Mouse (Mus musculus) CH12.LX (cell line): ENCODE data around the gene Mapk8ip1. TPM values are rescaled to one million over a fixed set of nuclear protein-coding genes. Genes with fewer than 3 reads are reported as not detected.

Experiments
- DNase-seq: peaks from one replicate; pipeline ENCODE4 v3.0.0-alpha.2; 2013; ENCODE audit errors: extremely low read depth
- H3K27ac ChIP-seq: 2 replicates; pipeline ENCODE4 v1.5.1; 2012; ENCODE audit warnings: low read depth, mild to moderate bottlenecking, control low read depth, moderate library complexity; ENCODE audit not compliant: insufficient read depth
- H3K27me3 ChIP-seq: replicated peaks from 2 replicates; pipeline ENCODE3; 2012; ENCODE audit warnings: inconsistent platforms
- H3K36me3 ChIP-seq, 2 experiments: replicated peaks in 1 of 2; 2 replicates each; pipeline versions ENCODE3 to v1.6.1; 2012; ENCODE audit warnings: inconsistent platforms in 1 of 2, low read length in 1 of 2, mild to moderate bottlenecking in 1 of 2, mixed read lengths in 1 of 2, moderate library complexity in 1 of 2; ENCODE audit not compliant: control insufficient read depth in 1 of 2, insufficient read depth in 1 of 2
- H3K4me1 ChIP-seq, 2 experiments: 2 replicates each; pipeline ENCODE4 v1.6.1; 2012; ENCODE audit warnings: inconsistent platforms in 1 of 2, moderate library complexity in 1 of 2; ENCODE audit not compliant: insufficient read depth in 2 of 2, control insufficient read depth in 1 of 2
- H3K4me2 ChIP-seq: 2 replicates; pipeline ENCODE4 v1.6.1; 2012; ENCODE audit warnings: low read depth, mild to moderate bottlenecking, control low read depth; ENCODE audit not compliant: poor library complexity, insufficient read depth, severe bottlenecking
- H3K4me3 ChIP-seq, 3 experiments: fragments of 150-350 bp in 1 of 3; sonication (generic) in 1 of 3; replicated peaks in 1 of 3; 2 replicates each; pipeline versions ENCODE3 to v1.5.1; 2011 to 2012; ENCODE audit warnings: low read depth in 2 of 3, low read length in 2 of 3, mild to moderate bottlenecking in 2 of 3, moderate library complexity in 2 of 3, control low read depth in 1 of 3, improper control_type of control experiment in 1 of 3, inconsistent platforms in 1 of 3, mixed read lengths in 1 of 3; ENCODE audit not compliant: poor library complexity in 1 of 3
- H3K79me2 ChIP-seq: replicated peaks from 2 replicates; pipeline ENCODE4 v1.6.1; 2012; ENCODE audit warnings: mild to moderate bottlenecking, moderate library complexity; ENCODE audit not compliant: control insufficient read depth, poor library complexity, insufficient read depth, severe bottlenecking; ENCODE audit errors: extremely low read depth
- H3K9ac ChIP-seq: 2 replicates; pipeline ENCODE4 v1.6.1; 2012; ENCODE audit warnings: low read depth, mild to moderate bottlenecking, control low read depth, moderate library complexity; ENCODE audit not compliant: insufficient read depth
- H3K9me3 ChIP-seq: replicated peaks from 2 replicates; pipeline ENCODE3; 2012; ENCODE audit warnings: low read length, inconsistent platforms, mixed read lengths
- CHD2 ChIP-seq: IDR thresholded peaks from 2 replicates; pipeline ENCODE4 v1.6.1; 2011; ENCODE audit warnings: low read length, improper control_type of control experiment
- CTCF ChIP-seq, 2 experiments: IDR thresholded peaks in 1 of 2; conservative IDR thresholded peaks in 1 of 2; 2 replicates each; pipeline ENCODE4 v1.5.1; 2011 to 2012; ENCODE audit warnings: low read depth in 2 of 2, low read length in 2 of 2, improper control_type of control experiment in 1 of 2, inconsistent platforms in 1 of 2, mild to moderate bottlenecking in 1 of 2, moderate library complexity in 1 of 2
- E2F4 ChIP-seq: IDR thresholded peaks from 2 replicates; pipeline ENCODE4 v1.6.1; 2011; ENCODE audit warnings: low read depth, low read length, improper control_type of control experiment; ENCODE audit not compliant: insufficient replicate concordance
- ELF1 ChIP-seq: IDR thresholded peaks from 2 replicates; pipeline ENCODE4 v1.6.1; 2014; ENCODE audit warnings: low read depth, mild to moderate bottlenecking, inconsistent platforms, low read length, improper control_type of control experiment
- ETS1 ChIP-seq: conservative IDR thresholded peaks from 2 replicates; pipeline ENCODE4 v1.6.1; 2012; ENCODE audit warnings: low read depth, mild to moderate bottlenecking, inconsistent platforms, low read length, improper control_type of control experiment, moderate library complexity
- GABPA ChIP-seq: IDR thresholded peaks from 2 replicates; pipeline ENCODE4 v1.6.1; 2012; ENCODE audit warnings: low read depth, low read length, improper control_type of control experiment, inconsistent platforms; ENCODE audit not compliant: insufficient replicate concordance
- HCFC1 ChIP-seq: IDR thresholded peaks from 2 replicates; pipeline ENCODE4 v1.6.1; 2012; ENCODE audit warnings: low read depth, mild to moderate bottlenecking, inconsistent platforms, low read length, improper control_type of control experiment
- KAT2A ChIP-seq: IDR thresholded peaks from 2 replicates; pipeline ENCODE4 v1.6.1; 2012; ENCODE audit warnings: low read length, improper control_type of control experiment, inconsistent platforms; ENCODE audit not compliant: insufficient replicate concordance
- MAFK ChIP-seq: IDR thresholded peaks from 2 replicates; pipeline ENCODE4 v1.6.1; 2011; ENCODE audit warnings: low read length, improper control_type of control experiment; ENCODE audit not compliant: insufficient replicate concordance
- MAX ChIP-seq: IDR thresholded peaks from 2 replicates; pipeline ENCODE4 v1.6.1; 2011; ENCODE audit warnings: low read length, improper control_type of control experiment
- MEF2A ChIP-seq: IDR thresholded peaks from 2 replicates; pipeline ENCODE4 v1.6.1; 2014; ENCODE audit warnings: low read depth, mild to moderate bottlenecking, inconsistent platforms, low read length, improper control_type of control experiment, borderline replicate concordance
- MXI1 ChIP-seq: IDR thresholded peaks from 2 replicates; pipeline ENCODE4 v1.6.1; 2011; ENCODE audit warnings: mild to moderate bottlenecking, low read depth, low read length, improper control_type of control experiment
- MYC ChIP-seq: IDR thresholded peaks from 2 replicates; pipeline ENCODE4 v1.6.1; 2011; ENCODE audit warnings: low read depth, mild to moderate bottlenecking, improper control_type of control experiment, low read length
- NRF1 ChIP-seq: IDR thresholded peaks from 2 replicates; pipeline ENCODE4 v1.6.1; 2014; ENCODE audit warnings: low read depth, mild to moderate bottlenecking, inconsistent platforms, low read length, improper control_type of control experiment, moderate library complexity
- POLR2A ChIP-seq: IDR thresholded peaks from 2 replicates; pipeline ENCODE4 v1.6.1; 2011; ENCODE audit warnings: low read depth, mild to moderate bottlenecking, improper control_type of control experiment, low read length
- POLR2AphosphoS2 ChIP-seq: IDR thresholded peaks from 2 replicates; pipeline ENCODE4 v1.6.1; 2011; ENCODE audit warnings: low read depth, low read length, improper control_type of control experiment
- RAD21 ChIP-seq: IDR thresholded peaks from 2 replicates; pipeline ENCODE4 v1.6.1; 2011; ENCODE audit warnings: low read depth, mild to moderate bottlenecking, low read length, improper control_type of control experiment, moderate library complexity
- SIN3A ChIP-seq: IDR thresholded peaks from 2 replicates; pipeline ENCODE4 v1.6.1; 2012; ENCODE audit warnings: low read length, improper control_type of control experiment, inconsistent platforms
- SMC3 ChIP-seq: IDR thresholded peaks from 2 replicates; pipeline ENCODE4 v1.6.1; 2011; ENCODE audit warnings: low read depth, low read length, improper control_type of control experiment
- TBP ChIP-seq: conservative IDR thresholded peaks from 2 replicates; pipeline ENCODE4 v1.6.1; 2011; ENCODE audit warnings: low read depth, low read length, improper control_type of control experiment
- TCF12 ChIP-seq: IDR thresholded peaks from 2 replicates; pipeline ENCODE4 v1.6.1; 2014; ENCODE audit warnings: low read depth, mild to moderate bottlenecking, inconsistent platforms, low read length, improper control_type of control experiment
- UBTF ChIP-seq: IDR thresholded peaks from 2 replicates; pipeline ENCODE4 v1.6.1; 2012; ENCODE audit warnings: low read depth, mild to moderate bottlenecking, inconsistent platforms, low read length, improper control_type of control experiment, moderate library complexity
- USF2 ChIP-seq: conservative IDR thresholded peaks from 2 replicates; pipeline ENCODE4 v1.6.1; 2011; ENCODE audit warnings: low read depth, low read length, improper control_type of control experiment
- ZC3H11A ChIP-seq: IDR thresholded peaks from 2 replicates; pipeline ENCODE4 v1.6.1; 2012; ENCODE audit warnings: low read depth, mild to moderate bottlenecking, inconsistent platforms, low read length, improper control_type of control experiment
- ZMIZ1 ChIP-seq: IDR thresholded peaks from 2 replicates; pipeline ENCODE4 v1.6.1; 2012; ENCODE audit warnings: low read depth, mild to moderate bottlenecking, inconsistent platforms, low read length, improper control_type of control experiment
- dilution Hi-C: fragments of 300-500 bp; cut with MboI; formaldehyde crosslinking; loops from 2 replicates; pipeline ENCODE4 v1.14.3; 2020; ENCODE audit warnings: low sequenced_read_pairs; ENCODE audit not compliant: extremely low pct_unique_long_range_greater_than_20kb, extremely low pct_ligation_motif_present
- in situ Hi-C: fragments of 300-500 bp; cut with MboI; formaldehyde crosslinking; loops from 3 replicates; pipeline ENCODE4 v1.14.3; 2019; ENCODE audit warnings: low sequenced_read_pairs, low pct_ligation_motif_present, low pct_unique_long_range_greater_than_20kb, mixed read lengths
- polyA plus RNA-seq: library from polyadenylated mRNA; unstranded; fragments of >175 nt; gene quantifications from 2 replicates; pipeline ENCODE4 v1.2.1, GENCODE M21; 2012; ENCODE audit warnings: low read depth; ENCODE audit not compliant: insufficient read length
- total RNA-seq, 2 experiments: library from RNA; depleted of rRNA; stranded (reverse); fragments of 300-350 nt in 1 of 2; fragments of >200 nt in 1 of 2; gene quantifications; 2 replicates each; pipeline ENCODE4 v1.2.3; 2012 to 2014

Mapk8ip1 gene
- total and polyA plus RNA-seq, 3 experiments: 5.4 to 13.0 (median 5.5) TPM

DNA sequence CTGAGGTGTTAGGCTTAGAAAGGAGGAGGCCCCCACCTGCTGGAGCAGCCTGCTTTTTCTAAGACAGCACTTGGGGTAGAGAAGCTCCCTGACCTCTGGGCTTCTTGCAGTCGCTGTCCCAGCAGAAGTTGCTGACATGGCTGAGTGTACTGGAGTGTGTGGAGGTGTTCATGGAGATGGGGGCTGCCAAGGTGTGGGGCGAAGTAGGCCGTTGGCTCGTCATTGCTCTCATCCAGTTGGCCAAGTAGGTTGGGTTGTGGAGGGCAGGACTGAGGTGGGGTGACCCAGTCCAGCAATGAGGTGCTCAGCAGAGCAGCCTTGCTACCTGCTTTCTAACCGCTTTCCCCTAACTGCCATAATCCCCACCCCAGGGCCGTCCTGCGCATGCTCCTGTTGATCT, 23.7 kb downstream of the Mapk8ip1 start:
- peaks cover 43 to 53% of the 10 kb centered on the region in 2 experiments for H3K36me3 ChIP-seq
- H3K4me2 ChIP-seq: no peak overlapping the region
- H3K27ac ChIP-seq: no peak overlapping the region
- dilution Hi-C loops: no loop called here
- no peak for DNase-seq
- H3K4me3 ChIP-seq: no peak overlapping the region
- H3K79me2 ChIP-seq: peaks cover 9% of the 10 kb centered on the region
- peaks cover 22 to 67% of the 10 kb centered on the region in 2 experiments for H3K4me1 ChIP-seq
- no peak overlapping the region for H3K9ac ChIP-seq
- H3K27me3 ChIP-seq: peaks cover 5% of the 10 kb centered on the region
- no peaks in the 10 kb centered on the region for H3K9me3 ChIP-seq
- in situ Hi-C loops: no loop called here
- no peak for TF ChIP-seq TCF12
- no peak for TF ChIP-seq CTCF (conservative IDR thresholded peaks at IDR 0.05 in 1 of 2, IDR thresholded peaks at IDR 0.05 in 1 of 2; ENCODE audit: low read depth in 2 of 2, low read length in 2 of 2)
- TF ChIP-seq MYC: no peak
- no peak for TF ChIP-seq TBP
- TF ChIP-seq MAFK: no peak
- TF ChIP-seq ZC3H11A: no peak
- no peak for TF ChIP-seq SMC3
- no peak for TF ChIP-seq KAT2A
- no peak for TF ChIP-seq GABPA
- no peak for TF ChIP-seq E2F4
- TF ChIP-seq ETS1: no peak
- TF ChIP-seq MXI1: no peak
- TF ChIP-seq USF2: no peak
- TF ChIP-seq HCFC1: no peak
- TF ChIP-seq, all 38 proteins: peak for 0

DNA sequence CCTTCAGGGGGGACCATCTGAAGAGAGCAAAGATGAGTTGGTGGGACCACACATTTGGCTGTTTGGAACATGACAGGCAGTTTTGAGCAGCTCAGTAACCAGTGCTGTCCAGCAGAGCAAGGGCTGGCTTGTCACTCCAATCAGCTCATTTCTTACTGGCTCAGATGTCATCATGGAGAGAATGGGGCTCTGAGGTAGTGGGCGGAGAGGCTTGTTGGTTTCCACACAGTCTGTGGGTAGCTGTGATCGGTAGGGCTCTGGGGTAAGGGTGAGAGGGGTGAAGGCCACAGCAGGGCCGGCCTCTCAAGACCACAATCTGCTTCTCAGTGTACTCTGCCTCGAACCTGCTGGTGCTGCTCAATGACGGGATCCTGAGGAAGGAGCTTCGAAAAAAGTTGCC, 24.8 kb downstream of the Mapk8ip1 start:
- H3K27me3 ChIP-seq: peaks cover 8% of the 10 kb centered on the region
- H3K9ac ChIP-seq: peak overlapping the region; percentile 89; the same call in 1 of the 2 replicates
- no peak for TF ChIP-seq HCFC1
- no peak for TF ChIP-seq POLR2AphosphoS2
- TF ChIP-seq NRF1: no peak
- no peak for TF ChIP-seq POLR2A
- no peak for TF ChIP-seq TBP
- TF ChIP-seq MAX: no peak
- TF ChIP-seq UBTF: no peak
- TF ChIP-seq GABPA: no peak
- TF ChIP-seq ZMIZ1: no peak
- no peak for TF ChIP-seq ZC3H11A
- TF ChIP-seq CTCF (conservative IDR thresholded peaks at IDR 0.05 in 1 of 2, IDR thresholded peaks at IDR 0.05 in 1 of 2; ENCODE audit: low read depth in 2 of 2, low read length in 2 of 2): no peak
- TF ChIP-seq ELF1: no peak
- TF ChIP-seq SIN3A: no peak
- no peak for TF ChIP-seq USF2
- no peak for TF ChIP-seq MEF2A
- TF ChIP-seq RAD21: no peak
- no peak for TF ChIP-seq CHD2
- no peak overlapping the region for H3K27ac ChIP-seq
- in situ Hi-C loops (no loop called here), dilution Hi-C loops (no loop called here)
- peaks cover 23 to 66% of the 10 kb centered on the region in 2 experiments for H3K4me1 ChIP-seq
- peaks cover 9% of the 10 kb centered on the region for H3K79me2 ChIP-seq
- peak overlapping the region; percentile 98 for H3K4me2 ChIP-seq
- peaks cover 32 to 43% of the 10 kb centered on the region in 2 experiments for H3K36me3 ChIP-seq
- no peaks in the 10 kb centered on the region for H3K9me3 ChIP-seq
- peak overlapping the region; percentile 88 to 99 (median 98) for H3K4me3 ChIP-seq
- DNase-seq: no peak
